Mouse (Mus musculus) small intestine, adult 2 months (tissue): ENCODE data around the gene Nanog.
"Not testable (repeated sequence)": the region's sequence is repeated elsewhere in the genome, so short reads cannot be mapped to it uniquely, and the experiment has no call there.

Experiments used
- CTCF ChIP-seq: fragments of 200-500 bp; IDR thresholded peaks from 2 replicates; pipeline ENCODE4 v1.5.1; 2012; ENCODE audit warnings: low read depth, mild to moderate bottlenecking, control low read depth, inconsistent platforms, low read length, moderate library complexity, mixed read lengths; ENCODE audit not compliant: insufficient replicate concordance, insufficient read length; ENCODE audit errors: extremely low read depth
- POLR2A ChIP-seq: fragments of 200-500 bp; IDR thresholded peaks from 2 replicates; pipeline ENCODE4 v1.6.1; 2012; ENCODE audit warnings: low read depth, mild to moderate bottlenecking, control low read depth, inconsistent platforms, low read length, moderate library complexity

GRCm38 (mm10) chr6:122718224-122718623 is 10.9 kb downstream of the Nanog start:
- not testable (repeated sequence) for TF ChIP-seq CTCF, POLR2A
